Comparison of ENCODE assay signal across 29 mouse cellular contexts in the genomic region with DNA sequence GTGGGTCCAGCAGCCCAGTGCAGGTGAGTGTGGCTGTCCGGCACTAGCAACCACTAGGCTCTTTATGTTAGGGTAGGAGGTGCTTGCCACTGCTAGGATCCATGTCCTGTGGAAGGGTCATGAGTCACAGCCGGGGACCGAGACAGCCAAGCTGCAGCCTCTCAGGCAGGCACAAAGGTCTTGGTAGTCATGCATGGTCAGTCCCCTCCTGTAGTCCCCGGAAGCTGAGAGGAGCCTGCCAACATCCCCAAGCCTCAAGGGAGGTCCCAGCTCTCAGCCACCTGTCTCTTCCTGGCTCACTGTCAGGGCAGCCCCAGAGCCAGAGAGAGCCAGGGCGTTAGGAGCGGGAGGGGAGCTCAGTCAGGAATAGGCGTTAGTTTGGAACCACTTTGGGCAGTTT. TPM values are rescaled to one million over a fixed set of nuclear protein-coding genes. Genes with fewer than 3 reads are reported as not detected.
DNase-seq lines count a peak whose midpoint lies in the region; ATAC-seq lines count a peak whose summit lies in the region.
"Had no signal": no experiment of that assay in that cellular context is flagged by ENCODE, and none has a peak within 500 bp of the region (broad histone marks: within the 10 kb centered on the region; RNA-seq: fewer than 3 reads in every experiment).

No protein-coding gene starts in this region.

- 63% methylated on average over 7 of the region's 7 CpGs for WGBS in kidney, embryonic 15.5 days

- H3K36me3 ChIP-seq in kidney, embryonic 15.5 days = no peaks in the 10 kb centered on the region
- H3K36me3 ChIP-seq: embryonic facial prominence, embryonic 13.5 days; forebrain, embryonic 10.5 days; forebrain, embryonic 15.5 days; heart, embryonic 10.5 days; heart, embryonic 15.5 days; liver, embryonic 13.5 days; neural tube, embryonic 15.5 days had no signal

- ATAC-seq in kidney, embryonic 15.5 days (replicated peaks; ENCODE audit: low FRiP score) = no peak
- ATAC-seq: activated CD4-positive, CD25-positive, alpha-beta regulatory T cell, adult 4 months; forebrain, embryonic 15.5 days; intestine, embryonic 16.5 days had no signal

- no peak overlapping the region for H3K9ac ChIP-seq in kidney, embryonic 15.5 days
- H3K9ac ChIP-seq: embryonic facial prominence, embryonic 13.5 days; forebrain, embryonic 15.5 days; heart, embryonic 15.5 days; liver, embryonic 13.5 days; neural tube, embryonic 15.5 days had no signal

- intact Hi-C loops in gastrocnemius, postnatal 14 days (cut with DNase I; ENCODE audit: low total_unique reads) = no loop called here

- no peak overlapping the region for H3K4me2 ChIP-seq in kidney, embryonic 15.5 days
- H3K4me2 ChIP-seq: embryonic facial prominence, embryonic 13.5 days; forebrain, embryonic 15.5 days; heart, embryonic 15.5 days; liver, embryonic 13.5 days; neural tube, embryonic 15.5 days had no signal

- H3K9me3 ChIP-seq in kidney, embryonic 15.5 days (replicated peaks) = no peaks in the 10 kb centered on the region
- H3K9me3 ChIP-seq: embryonic facial prominence, embryonic 13.5 days; forebrain, embryonic 10.5 days; forebrain, embryonic 15.5 days; heart, embryonic 10.5 days; heart, embryonic 15.5 days; liver, embryonic 13.5 days; neural tube, embryonic 15.5 days had no signal

- no peak overlapping the region for H3K4me3 ChIP-seq in kidney, embryonic 15.5 days (replicated peaks)
- H3K4me3 ChIP-seq: embryonic facial prominence, embryonic 13.5 days; forebrain, embryonic 10.5 days; forebrain, embryonic 15.5 days; heart, embryonic 10.5 days; heart, embryonic 15.5 days; left cerebral cortex, adult 2 months; liver, embryonic 13.5 days; neural tube, embryonic 15.5 days had no signal

- no peak overlapping the region for H3K27ac ChIP-seq in kidney, embryonic 15.5 days
- H3K27ac ChIP-seq: embryonic facial prominence, embryonic 13.5 days; forebrain, embryonic 10.5 days; forebrain, embryonic 15.5 days; heart, embryonic 10.5 days; heart, embryonic 15.5 days; kidney, postnatal 0 days; left cerebral cortex, adult 2 months; liver, embryonic 13.5 days; macrophage; neural tube, embryonic 15.5 days had no signal

- peaks cover 58% of the 10 kb centered on the region for H3K4me1 ChIP-seq in kidney, embryonic 15.5 days
- H3K4me1 ChIP-seq: forebrain, embryonic 15.5 days; neural tube, embryonic 15.5 days had no signal

- peak; percentile 68 for DNase-seq in gastrocnemius, adult 18-20 months (ENCODE audit: low spot score)
- no peak for DNase-seq in gastrocnemius, postnatal 14 days
- DNase-seq in kidney, adult 9 months = peak; percentile 57
- peak; percentile 39 to 45 for DNase-seq in spleen, adult 18-20 months
- no peak for DNase-seq in spleen, adult 12 weeks (ENCODE audit: low spot score)
- peak; percentile 46 for DNase-seq in skeletal muscle tissue, adult 2 months (ENCODE audit: low read depth, low spot score)
- no peak for DNase-seq in layer of hippocampus, postnatal 14 days (ENCODE audit: low spot score in 2 of 2)
- DNase-seq: adrenal gland, adult 8-10 months; cerebellum, adult 9-10 months; gastrocnemius, postnatal 10 days; heart, adult 11 months; liver, embryonic 13.5 days; lung, adult 2 months; lung, postnatal 10 days; midbrain, embryonic 14.5 days; right cerebral cortex, postnatal 25 days; thymus, postnatal 25 days had no signal

- H3K27me3 ChIP-seq in kidney, embryonic 15.5 days = no peaks in the 10 kb centered on the region
- H3K27me3 ChIP-seq: embryonic facial prominence, embryonic 13.5 days; forebrain, embryonic 15.5 days; heart, embryonic 15.5 days; liver, embryonic 13.5 days; neural tube, embryonic 15.5 days had no signal

RNA-seq across cellular contexts. Expression of gene Irf8, which starts 11.1 kb away (rescaled TPM):
- 1 to 10 TPM; 7.6 to 9.0 TPM for total RNA-seq in gastrocnemius, adult 18-20 months (2021)
- 1 to 10 TPM; 2.4 to 3.0 TPM for total RNA-seq in gastrocnemius, postnatal 14 days (2021)
- polyA plus RNA-seq in kidney, embryonic 15.5 days (2015; fragmentation: Nextera tagmentation; extraction: Ambion mirVana) = 9.6 and 11.5 TPM in 2 replicates
- 1 to 10 TPM; 3.3 to 5.1 TPM for total RNA-seq in layer of hippocampus, postnatal 14 days (2021)

Comparison
In these comparisons a context has a peak if more than half of its experiments do, and no peak if none do; other contexts are left out.
1. DNase-seq: peak in gastrocnemius, adult 18-20 months (single experiment), kidney, adult 9 months (single experiment), spleen, adult 18-20 months (2 of 2) and skeletal muscle tissue, adult 2 months (single experiment); none in gastrocnemius, postnatal 14 days (single experiment), spleen, adult 12 weeks (single experiment) and layer of hippocampus, postnatal 14 days (0 of 2).